Mouse (Mus musculus) G1E (cell line): ENCODE data around the gene Cdk5r2.

Source experiments
- CTCF ChIP-seq: IDR thresholded peaks from 2 replicates; pipeline ENCODE4 v1.5.1; 2012; ENCODE audit warnings: low read depth, low read length, inconsistent platforms, mixed read lengths
- GATA2 ChIP-seq: IDR thresholded peaks from 2 replicates; pipeline ENCODE4 v1.6.1; 2012; ENCODE audit warnings: low read depth, low read length, inconsistent platforms, borderline replicate concordance
- POLR2AphosphoS5 ChIP-seq: IDR thresholded peaks from 2 replicates; pipeline ENCODE4 v1.6.1; 2012; ENCODE audit warnings: low read depth, low read length, inconsistent platforms; ENCODE audit not compliant: insufficient replicate concordance

GRCm38 (mm10) chr1:74880785-74881360 lies 26.1 kb downstream of the Cdk5r2 start:
- peak; percentile 86 for TF ChIP-seq CTCF
- no peak for TF ChIP-seq POLR2AphosphoS5
- TF ChIP-seq GATA2, result no peak
